8 mouse cellular contexts compared by ENCODE assay signal in the genomic region with DNA sequence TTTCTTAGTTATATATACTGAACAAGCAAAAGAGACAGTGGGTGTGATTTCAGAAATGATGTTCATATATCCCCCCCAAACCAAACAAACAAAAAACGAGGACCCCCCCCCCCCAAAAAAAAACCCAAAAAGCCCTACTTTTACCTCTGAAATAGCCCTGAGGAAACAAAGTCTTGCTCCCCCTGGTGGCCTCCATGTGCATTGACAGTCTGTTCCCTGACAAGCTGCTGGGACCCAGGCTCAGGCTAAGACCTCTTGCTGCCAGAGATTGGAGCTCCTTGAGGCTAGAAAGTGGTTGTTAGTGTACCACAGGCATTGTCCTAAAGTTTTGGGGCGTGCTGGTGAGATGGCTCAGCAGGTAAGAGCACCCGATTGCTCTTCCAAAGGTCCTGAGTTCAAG. TPM values are rescaled to one million over a fixed set of nuclear protein-coding genes. Genes with fewer than 3 reads are reported as not detected.
A peak's percentile ranks its signal among the peaks of the same experiment; 100 is the strongest.
DNase-seq lines count a peak whose midpoint lies in the region; TF ChIP-seq lines count a peak whose summit lies in the region.

No protein-coding gene starts in this region.

- TF ChIP-seq CTCF in heart, adult 2 months (IDR thresholded peaks at IDR 0.05) = peak; percentile 70
- no peak; the same call in 1 of the 2 replicates for TF ChIP-seq CTCF in thymus, adult 2 months (IDR thresholded peaks at IDR 0.05; ENCODE audit: borderline replicate concordance, control insufficient read depth, extremely low read depth, insufficient read depth, low read length, poor library complexity)

- no peak for TF ChIP-seq EP300 in heart, adult 2 months (IDR thresholded peaks at IDR 0.05; ENCODE audit: insufficient read depth, low read depth, low read length)

- DNase-seq in heart, adult 2 months = no peak
- no peak for DNase-seq in heart, postnatal 10 days
- DNase-seq in thymus, adult 2 months = peak; percentile 41
- DNase-seq in thymus, adult 18-20 months = no peak
- peak; percentile 63 to 69 for DNase-seq in cerebellum, postnatal 14 days
- DNase-seq in natural killer cell, adult 2 months (ENCODE audit: low spot score in 2 of 2) = peak; percentile 14 to 56
- no peak for DNase-seq in heart, embryonic 10.5 days (ENCODE audit: low spot score)
- no peak for DNase-seq in gastrocnemius, postnatal 4 days (ENCODE audit: low spot score in 2 of 2)

- TF ChIP-seq POLR2A in heart, adult 2 months (IDR thresholded peaks at IDR 0.05; ENCODE audit: insufficient read depth, low read depth, low read length) = no peak
- no peak for TF ChIP-seq POLR2A in thymus, adult 2 months (IDR thresholded peaks at IDR 0.05; ENCODE audit: control insufficient read depth, extremely low read depth, insufficient read depth, low read length, poor library complexity)

- H3K27ac ChIP-seq in heart, adult 2 months = no peak overlapping the region
- H3K27ac ChIP-seq in thymus, adult 2 months (ENCODE audit: control insufficient read depth, insufficient read depth, low read length) = no peak overlapping the region
- H3K27ac ChIP-seq in heart, embryonic 10.5 days = no peak overlapping the region

- H3K9me3 ChIP-seq in heart, embryonic 10.5 days = no peaks in the 10 kb centered on the region

- 57% methylated on average over 3 of the region's 3 CpGs for WGBS in heart, adult 2 months
- 48% methylated on average over 3 of the region's 3 CpGs for WGBS in thymus, adult 2 months
- 52% methylated on average over 3 of the region's 3 CpGs for WGBS in heart, embryonic 10.5 days

- no peaks in the 10 kb centered on the region for H3K36me3 ChIP-seq in heart, adult 2 months (ENCODE audit: control insufficient read depth, insufficient read depth, low read length)
- no peaks in the 10 kb centered on the region for H3K36me3 ChIP-seq in thymus, adult 2 months (ENCODE audit: control insufficient read depth, insufficient read depth, low read length)
- H3K36me3 ChIP-seq in heart, embryonic 10.5 days = no peaks in the 10 kb centered on the region

- peaks cover 5% of the 10 kb centered on the region for H3K4me1 ChIP-seq in heart, adult 2 months (ENCODE audit: control insufficient read depth, insufficient read depth, low read length)
- H3K4me1 ChIP-seq in thymus, adult 2 months (replicated peaks; ENCODE audit: control insufficient read depth, insufficient read depth, low read length) = no peaks in the 10 kb centered on the region
- peaks cover 26% of the 10 kb centered on the region; the same call in 1 of the 2 replicates for H3K4me1 ChIP-seq in heart, embryonic 10.5 days

- H3K4me3 ChIP-seq in heart, adult 2 months = no peak overlapping the region
- H3K4me3 ChIP-seq in thymus, adult 2 months (ENCODE audit: control insufficient read depth, insufficient read depth, low read length) = no peak overlapping the region
- H3K4me3 ChIP-seq in heart, embryonic 10.5 days = no peak overlapping the region

- no peaks in the 10 kb centered on the region for H3K79me2 ChIP-seq in heart, adult 2 months (replicated peaks; ENCODE audit: control insufficient read depth, insufficient read depth, low read length)

- intact Hi-C loops in heart, adult 2 months (cut with DNase I) = loop anchor here (5.0 kb wide), 1 partner anchor 244 kb away; no protein-coding TSS in a partner anchor
- intact Hi-C loops in heart, postnatal 10 days (cut with DNase I) = loop anchor here (2.0 kb wide), 1 partner anchor 243 kb away; no protein-coding TSS in a partner anchor

- H3K9ac ChIP-seq in heart, adult 2 months (ENCODE audit: low read depth, low read length) = no peak overlapping the region

- no peaks in the 10 kb centered on the region for H3K27me3 ChIP-seq in heart, adult 2 months (ENCODE audit: control insufficient read depth, insufficient read depth, low read length)
- H3K27me3 ChIP-seq in thymus, adult 2 months (ENCODE audit: control insufficient read depth, insufficient read depth, low read length) = no peaks in the 10 kb centered on the region
- H3K27me3 ChIP-seq in heart, embryonic 10.5 days (ENCODE audit: insufficient read depth, poor library complexity, severe bottlenecking) = no peaks in the 10 kb centered on the region

RNA-seq across cellular contexts. Expression of a gene that starts 28.6 kb away (rescaled TPM):
- 1 to 10 TPM; 9.2 to 9.6 TPM for total RNA-seq in heart, adult 2 months (2021)
- 23.4 and 29.4 TPM in 2 replicates for polyA plus RNA-seq in heart, adult 2 months (2012; rRNA removed)
- 10 to 100 TPM; 15.5 to 15.6 TPM for total RNA-seq in heart, postnatal 10 days (2021)
- 67.4 and 71.5 TPM in 2 replicates for polyA plus RNA-seq in thymus, adult 2 months (2012; rRNA removed)
- 24.2 and 27.0 TPM in 2 replicates for polyA plus RNA-seq in heart, embryonic 10.5 days (2016; fragmentation: Nextera tagmentation; extraction: Ambion mirVana)
- total RNA-seq in gastrocnemius, postnatal 4 days (2021) = 10 to 100 TPM; 16.1 to 16.6 TPM

RNA-seq across cellular contexts. Expression of a gene that starts 31.4 kb away (rescaled TPM):
- total RNA-seq in heart, adult 2 months (2021) = 10 to 100 TPM; 22.1 to 28.4 TPM
- polyA plus RNA-seq in heart, adult 2 months (2012; rRNA removed) = 57.5 and 59.7 TPM in 2 replicates
- 10 to 100 TPM; 83.7 to 86.7 TPM for total RNA-seq in heart, postnatal 10 days (2021)
- 12.5 and 19.0 TPM in 2 replicates for polyA plus RNA-seq in thymus, adult 2 months (2012; rRNA removed)
- 35.7 and 36.1 TPM in 2 replicates for polyA plus RNA-seq in heart, embryonic 10.5 days (2016; fragmentation: Nextera tagmentation; extraction: Ambion mirVana)
- 10 to 100 TPM; 95.5 to 95.9 TPM for total RNA-seq in gastrocnemius, postnatal 4 days (2021)

RNA-seq across cellular contexts. Expression of a gene that starts 32.0 kb away (rescaled TPM):
- 1 to 10 TPM; 7.5 to 8.2 TPM for total RNA-seq in heart, adult 2 months (2021)
- polyA plus RNA-seq in heart, adult 2 months (2012; rRNA removed) = 10.4 and 10.5 TPM in 2 replicates
- 10 to 100 TPM; 12.4 to 13.0 TPM for total RNA-seq in heart, postnatal 10 days (2021)
- polyA plus RNA-seq in thymus, adult 2 months (2012; rRNA removed) = 74.1 and 83.0 TPM in 2 replicates
- 14.7 and 17.6 TPM in 2 replicates for polyA plus RNA-seq in heart, embryonic 10.5 days (2016; fragmentation: Nextera tagmentation; extraction: Ambion mirVana)
- 10 to 100 TPM; 16.8 to 19.5 TPM for total RNA-seq in gastrocnemius, postnatal 4 days (2021)

Comparison
In these comparisons a context has a peak if more than half of its experiments do, and no peak if none do; other contexts are left out.
1. DNase-seq: peak in thymus, adult 2 months (single experiment), cerebellum, postnatal 14 days (2 of 2) and natural killer cell, adult 2 months (2 of 2); none in heart, adult 2 months (0 of 2), heart, postnatal 10 days (0 of 2), thymus, adult 18-20 months (0 of 2), heart, embryonic 10.5 days (single experiment) and gastrocnemius, postnatal 4 days (0 of 2).